Mouse (Mus musculus): ENCODE data around the gene Gm11756. TPM values are rescaled to one million over a fixed set of nuclear protein-coding genes. Genes with fewer than 3 reads are reported as not detected.
"Not testable (repeated sequence)": the region's sequence is repeated elsewhere in the genome, so short reads cannot be mapped to it uniquely, and the experiment has no call there.

Gm11756 gene
- total RNA-seq (2015; ENCODE audit: low replicate concordance): not detected in 2 replicates
- total RNA-seq (2017; ENCODE audit: low replicate concordance): not detected in 2 replicates

DNA sequence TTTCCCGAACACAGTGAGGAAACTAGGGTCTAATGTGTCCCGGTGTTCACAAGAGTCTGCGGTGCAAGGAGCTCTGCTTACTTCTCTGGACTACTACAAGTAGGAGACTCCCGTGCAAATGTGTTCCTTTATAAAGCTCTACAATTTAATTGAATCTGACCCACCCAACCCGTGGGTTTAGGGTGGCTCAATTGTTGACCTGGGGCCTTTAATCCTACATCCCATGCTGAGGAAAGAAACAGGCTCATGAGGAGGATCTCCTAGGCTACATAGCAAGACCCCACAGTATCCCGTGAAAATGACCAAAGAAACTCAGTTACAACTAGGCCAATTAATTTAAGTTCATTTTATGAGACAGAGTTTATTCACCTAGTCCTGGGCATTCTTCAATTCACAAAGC is at the start of gene Gm11756:
TSS of gene Gm11756 (minus strand) at position 101 of the 400 bp plus-strand sequence.
- not testable (repeated sequence) for ATAC-seq (replicated peaks; ENCODE audit: low FRiP score, poor library complexity, severe bottlenecking)

GRCm38 (mm10) chr4:73950375-73950896 is 29.9 kb upstream of the Gm11756 start, which contains the start of gene 2310002L09Rik:
Gene 2310002L09Rik, minus strand, starts transcription at chr4:73950846.
- ATAC-seq (replicated peaks; ENCODE audit: low FRiP score, poor library complexity, severe bottlenecking): no peak

DNA sequence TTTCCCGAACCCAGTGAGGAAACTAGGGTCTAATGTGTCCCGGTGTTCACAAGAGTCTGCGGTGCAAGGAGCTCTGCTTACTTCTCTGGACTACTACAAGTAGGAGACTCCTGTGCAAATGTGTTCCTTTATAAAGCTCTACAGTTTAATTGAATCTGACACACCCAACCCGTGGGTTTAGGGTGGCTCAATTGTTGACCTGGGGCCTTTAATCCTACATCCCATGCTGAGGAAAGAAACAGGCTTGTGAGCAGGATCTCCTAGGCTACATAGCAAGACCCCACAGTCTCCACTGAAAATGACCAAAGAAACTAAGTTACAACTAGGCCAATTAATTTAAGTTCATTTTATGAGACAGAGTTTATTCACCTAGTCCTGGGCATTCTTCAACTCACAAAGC is 14.7 kb downstream of the Gm11756 start, which contains the start of gene Gm13871:
TSS of gene Gm13871 (minus strand) at position 101 of the 400 bp plus-strand sequence.
- not testable (repeated sequence) for ATAC-seq (replicated peaks; ENCODE audit: low FRiP score, poor library complexity, severe bottlenecking)

DNA sequence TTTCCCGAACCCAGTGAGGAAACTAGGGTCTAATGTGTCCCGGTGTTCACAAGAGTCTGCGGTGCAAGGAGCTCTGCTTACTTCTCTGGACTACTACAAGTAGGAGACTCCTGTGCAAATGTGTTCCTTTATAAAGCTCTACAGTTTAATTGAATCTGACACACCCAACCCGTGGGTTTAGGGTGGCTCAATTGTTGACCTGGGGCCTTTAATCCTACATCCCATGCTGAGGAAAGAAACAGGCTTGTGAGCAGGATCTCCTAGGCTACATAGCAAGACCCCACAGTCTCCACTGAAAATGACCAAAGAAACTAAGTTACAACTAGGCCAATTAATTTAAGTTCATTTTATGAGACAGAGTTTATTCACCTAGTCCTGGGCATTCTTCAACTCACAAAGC is 29.5 kb downstream of the Gm11756 start, which contains the start of gene Gm11757:
TSS of gene Gm11757 (minus strand) at position 101 of the 400 bp plus-strand sequence.
- ATAC-seq (replicated peaks; ENCODE audit: low FRiP score, poor library complexity, severe bottlenecking): not testable (repeated sequence)

- ATAC-seq (replicated peaks; ENCODE audit: low FRiP score, poor library complexity, severe bottlenecking): not testable (repeated sequence)
Measured at GRCm38 (mm10) chr4:73876166-73876565, 44.4 kb downstream of the Gm11756 start, which contains the start of gene Gm11758. Gene Gm11758, minus strand, starts transcription at chr4:73876266.

Other genes starting within 250 kb of the Gm11756 start
- not detected in 2 replicates for gene Gm428, start 237.2 kb downstream of the Gm11756 start, total RNA-seq (2015; ENCODE audit: low replicate concordance)
- not detected in 2 replicates for gene Gm428, start 237.2 kb downstream of the Gm11756 start, total RNA-seq (2017; ENCODE audit: low replicate concordance)
- gene Rasef, start 129.8 kb downstream of the Gm11756 start, total RNA-seq (2015; ENCODE audit: low replicate concordance): not detected in 2 replicates
- not detected in 2 replicates for gene Rasef, start 129.8 kb downstream of the Gm11756 start, total RNA-seq (2017; ENCODE audit: low replicate concordance)
- not detected in 2 replicates for gene Gm11758, start 44.5 kb downstream of the Gm11756 start, total RNA-seq (2015; ENCODE audit: low replicate concordance)
- gene Gm11758, start 44.5 kb downstream of the Gm11756 start, total RNA-seq (2017; ENCODE audit: low replicate concordance): not detected in 2 replicates
- gene Gm11757, start 29.6 kb downstream of the Gm11756 start, total RNA-seq (2015; ENCODE audit: low replicate concordance): not detected in 2 replicates
- not detected in 2 replicates for gene Gm11757, start 29.6 kb downstream of the Gm11756 start, total RNA-seq (2017; ENCODE audit: low replicate concordance)
- not detected in 2 replicates for gene Gm13871, start 14.8 kb downstream of the Gm11756 start, total RNA-seq (2015; ENCODE audit: low replicate concordance)
- not detected in 2 replicates for gene Gm13871, start 14.8 kb downstream of the Gm11756 start, total RNA-seq (2017; ENCODE audit: low replicate concordance)
- gene 2310002L09Rik, start 30.1 kb upstream of the Gm11756 start, total RNA-seq (2015; ENCODE audit: low replicate concordance): not detected in 2 replicates
- gene 2310002L09Rik, start 30.1 kb upstream of the Gm11756 start, total RNA-seq (2017; ENCODE audit: low replicate concordance): not detected in 2 replicates
- gene Frmd3, start 92.7 kb upstream of the Gm11756 start, total RNA-seq (2015; ENCODE audit: low replicate concordance): not detected in 2 replicates
- not detected in 2 replicates for gene Frmd3, start 92.7 kb upstream of the Gm11756 start, total RNA-seq (2017; ENCODE audit: low replicate concordance)